Mouse (Mus musculus): Measurements from ENCODE around the gene Trim38. TPM values are rescaled to one million over a fixed set of nuclear protein-coding genes. Genes with fewer than 3 reads are reported as not detected.
A peak's percentile ranks its signal among the peaks of the same experiment; 100 is the strongest.

Gene Trim38
- polyA plus RNA-seq, 1 experiment from 2014 or later, result 0.12 TPM

GRCm38 (mm10) chr13:23792520-23792919 lies 22.8 kb downstream of the Trim38 start:
- H3K4me1 ChIP-seq (replicated peaks; ENCODE audit: control insufficient read depth, insufficient read depth, low read length), result no peaks in the 10 kb centered on the region
- H3K27me3 ChIP-seq (replicated peaks; ENCODE audit: control insufficient read depth, insufficient read depth, low read length), result no peaks in the 10 kb centered on the region
- WGBS, result 40% methylated on average over 2 of the region's 2 CpGs
- no peaks in the 10 kb centered on the region for H3K9me3 ChIP-seq (ENCODE audit: control insufficient read depth, low read length)
- H3K36me3 ChIP-seq (ENCODE audit: control insufficient read depth, insufficient read depth, low read length), result no peaks in the 10 kb centered on the region
- H3K27ac ChIP-seq (ENCODE audit: low read depth), result no peak overlapping the region
- H3K9ac ChIP-seq (ENCODE audit: low read length), result no peak overlapping the region
- ATAC-seq (replicated peaks; ENCODE audit: low FRiP score, low TSS enrichment, low read depth), result no peak; the same call in 1 of the 2 replicates
- no peak overlapping the region for H3K4me3 ChIP-seq (ENCODE audit: low read depth, low read length)
- H3K4me2 ChIP-seq (ENCODE audit: low read length), result no peak overlapping the region
- no peak for DNase-seq (ENCODE audit: low spot score)

GRCm38 (mm10) chr13:23799405-23799804 lies 29.7 kb downstream of the Trim38 start:
- H3K4me2 ChIP-seq (ENCODE audit: low read length), result no peak overlapping the region
- WGBS, result 76% methylated on average over 5 of the region's 5 CpGs
- H3K27me3 ChIP-seq (replicated peaks; ENCODE audit: control insufficient read depth, insufficient read depth, low read length), result no peaks in the 10 kb centered on the region
- ATAC-seq (replicated peaks; ENCODE audit: low FRiP score, low TSS enrichment, low read depth) (no peak), DNase-seq (ENCODE audit: low spot score) (no peak)
- no peaks in the 10 kb centered on the region for H3K36me3 ChIP-seq (ENCODE audit: control insufficient read depth, insufficient read depth, low read length)
- H3K4me3 ChIP-seq (ENCODE audit: low read depth, low read length), result no peak overlapping the region
- H3K27ac ChIP-seq (ENCODE audit: low read depth), result no peak overlapping the region
- H3K4me1 ChIP-seq (replicated peaks; ENCODE audit: control insufficient read depth, insufficient read depth, low read length), result no peaks in the 10 kb centered on the region
- H3K9me3 ChIP-seq (ENCODE audit: control insufficient read depth, low read length), result no peaks in the 10 kb centered on the region
- no peak overlapping the region for H3K9ac ChIP-seq (ENCODE audit: low read length)

GRCm38 (mm10) chr13:23804532-23804931 lies 34.8 kb downstream of the Trim38 start:
- DNase-seq (ENCODE audit: low spot score) (no peak), ATAC-seq (replicated peaks; ENCODE audit: low FRiP score, low TSS enrichment, low read depth) (no peak)
- WGBS, result 71% methylated on average over 2 of the region's 2 CpGs
- no peak overlapping the region for H3K4me2 ChIP-seq (ENCODE audit: low read length)
- no peaks in the 10 kb centered on the region for H3K27me3 ChIP-seq (replicated peaks; ENCODE audit: control insufficient read depth, insufficient read depth, low read length)
- H3K9ac ChIP-seq (ENCODE audit: low read length), result no peak overlapping the region
- H3K27ac ChIP-seq (ENCODE audit: low read depth), result no peak overlapping the region
- no peaks in the 10 kb centered on the region for H3K36me3 ChIP-seq (ENCODE audit: control insufficient read depth, insufficient read depth, low read length)
- no peak overlapping the region for H3K4me3 ChIP-seq (ENCODE audit: low read depth, low read length)
- H3K9me3 ChIP-seq (ENCODE audit: control insufficient read depth, low read length), result no peaks in the 10 kb centered on the region
- H3K4me1 ChIP-seq (replicated peaks; ENCODE audit: control insufficient read depth, insufficient read depth, low read length), result no peaks in the 10 kb centered on the region

- ATAC-seq (replicated peaks; ENCODE audit: low FRiP score, low TSS enrichment, low read depth) (no peak), DNase-seq (ENCODE audit: low spot score) (no peak)
- no peak within 1 kb of the TSS for H3K9ac ChIP-seq (ENCODE audit: low read length)
- H3K27me3 ChIP-seq (replicated peaks; ENCODE audit: control insufficient read depth, insufficient read depth, low read length), result no peaks in the 10 kb centered on the region
- H3K9me3 ChIP-seq (ENCODE audit: control insufficient read depth, low read length), result no peaks in the 10 kb centered on the region
- H3K4me2 ChIP-seq (ENCODE audit: low read length), result no peak within 1 kb of the TSS
- WGBS, result 74% methylated on average over 15 of the region's 15 CpGs
- H3K36me3 ChIP-seq (ENCODE audit: control insufficient read depth, insufficient read depth, low read length), result no peaks in the 10 kb centered on the region
- H3K4me3 ChIP-seq (ENCODE audit: low read depth, low read length), result no peak within 1 kb of the TSS
- H3K27ac ChIP-seq (ENCODE audit: low read depth), result no peak within 1 kb of the TSS
- no peaks in the 10 kb centered on the region for H3K4me1 ChIP-seq (replicated peaks; ENCODE audit: control insufficient read depth, insufficient read depth, low read length)
Measured at GRCm38 (mm10) chr13:23806422-23807052, 36.8 kb downstream of the Trim38 start, which contains the start of gene Slc17a2. Slc17a2 (plus strand) TSS chr13:23806993.

- ATAC-seq (replicated peaks; ENCODE audit: low FRiP score, low TSS enrichment, low read depth) (no peak), DNase-seq (ENCODE audit: low spot score) (no peak)
- Histone ChIP-seq H3K27ac (ENCODE audit: low read depth) (no peak overlapping the region), H3K27me3 (replicated peaks; ENCODE audit: control insufficient read depth, insufficient read depth, low read length) (no peaks in the 10 kb centered on the region), H3K9ac (ENCODE audit: low read length) (no peak overlapping the region), H3K9me3 (ENCODE audit: control insufficient read depth, low read length) (no peaks in the 10 kb centered on the region), H3K4me1 (replicated peaks; ENCODE audit: control insufficient read depth, insufficient read depth, low read length) (no peaks in the 10 kb centered on the region), H3K4me3 (ENCODE audit: low read depth, low read length) (no peak overlapping the region), H3K36me3 (ENCODE audit: control insufficient read depth, insufficient read depth, low read length) (no peaks in the 10 kb centered on the region), H3K4me2 (ENCODE audit: low read length) (no peak overlapping the region)
- 71% methylated on average over 2 of the region's 2 CpGs for WGBS
Measured at GRCm38 (mm10) chr13:23816148-23816547, 46.4 kb downstream of the Trim38 start.

- DNase-seq (ENCODE audit: low spot score) (no peak), ATAC-seq (replicated peaks; ENCODE audit: low FRiP score, low TSS enrichment, low read depth) (no peak)
- Histone ChIP-seq H3K36me3 (ENCODE audit: control insufficient read depth, insufficient read depth, low read length) (no peaks in the 10 kb centered on the region), H3K27ac (ENCODE audit: low read depth) (no peak overlapping the region), H3K4me1 (replicated peaks; ENCODE audit: control insufficient read depth, insufficient read depth, low read length) (no peaks in the 10 kb centered on the region), H3K9me3 (ENCODE audit: control insufficient read depth, low read length) (no peaks in the 10 kb centered on the region), H3K4me3 (ENCODE audit: low read depth, low read length) (no peak overlapping the region), H3K27me3 (replicated peaks; ENCODE audit: control insufficient read depth, insufficient read depth, low read length) (no peaks in the 10 kb centered on the region), H3K9ac (ENCODE audit: low read length) (no peak overlapping the region), H3K4me2 (ENCODE audit: low read length) (no peak overlapping the region)
- WGBS, result 66% methylated on average over 4 of the region's 4 CpGs
Measured at GRCm38 (mm10) chr13:23820179-23820940, 50.6 kb downstream of the Trim38 start.

- Histone ChIP-seq H3K27ac (ENCODE audit: low read depth) (no peak overlapping the region), H3K4me1 (replicated peaks; ENCODE audit: control insufficient read depth, insufficient read depth, low read length) (no peaks in the 10 kb centered on the region), H3K4me2 (ENCODE audit: low read length) (no peak overlapping the region), H3K9me3 (ENCODE audit: control insufficient read depth, low read length) (no peaks in the 10 kb centered on the region), H3K9ac (ENCODE audit: low read length) (no peak overlapping the region), H3K36me3 (ENCODE audit: control insufficient read depth, insufficient read depth, low read length) (no peaks in the 10 kb centered on the region), H3K27me3 (replicated peaks; ENCODE audit: control insufficient read depth, insufficient read depth, low read length) (no peaks in the 10 kb centered on the region), H3K4me3 (ENCODE audit: low read depth, low read length) (no peak overlapping the region)
- 72% methylated on average over 3 of the region's 3 CpGs for WGBS
- DNase-seq (ENCODE audit: low spot score) (no peak), ATAC-seq (replicated peaks; ENCODE audit: low FRiP score, low TSS enrichment, low read depth) (no peak)
Measured at GRCm38 (mm10) chr13:23822213-23822612, 52.5 kb downstream of the Trim38 start.

GRCm38 (mm10) chr13:23826606-23827005 lies 56.9 kb downstream of the Trim38 start:
- no peaks in the 10 kb centered on the region for H3K27me3 ChIP-seq (replicated peaks; ENCODE audit: control insufficient read depth, insufficient read depth, low read length)
- no peak overlapping the region for H3K4me2 ChIP-seq (ENCODE audit: low read length)
- H3K9me3 ChIP-seq (ENCODE audit: control insufficient read depth, low read length), result no peaks in the 10 kb centered on the region
- H3K4me1 ChIP-seq (replicated peaks; ENCODE audit: control insufficient read depth, insufficient read depth, low read length), result no peaks in the 10 kb centered on the region
- H3K36me3 ChIP-seq (ENCODE audit: control insufficient read depth, insufficient read depth, low read length), result no peaks in the 10 kb centered on the region
- 74% methylated on average over 3 of the region's 3 CpGs for WGBS
- no peak overlapping the region for H3K4me3 ChIP-seq (ENCODE audit: low read depth, low read length)
- no peak overlapping the region for H3K9ac ChIP-seq (ENCODE audit: low read length)
- DNase-seq (ENCODE audit: low spot score), result no peak
- ATAC-seq (replicated peaks; ENCODE audit: low FRiP score, low TSS enrichment, low read depth), result no peak
- no peak overlapping the region for H3K27ac ChIP-seq (ENCODE audit: low read depth)

- Histone ChIP-seq H3K4me1 (replicated peaks; ENCODE audit: control insufficient read depth, insufficient read depth, low read length) (no peaks in the 10 kb centered on the region), H3K36me3 (ENCODE audit: control insufficient read depth, insufficient read depth, low read length) (no peaks in the 10 kb centered on the region), H3K9me3 (ENCODE audit: control insufficient read depth, low read length) (no peaks in the 10 kb centered on the region), H3K4me3 (ENCODE audit: low read depth, low read length) (no peak overlapping the region), H3K4me2 (ENCODE audit: low read length) (no peak overlapping the region), H3K27ac (ENCODE audit: low read depth) (no peak overlapping the region), H3K9ac (ENCODE audit: low read length) (no peak overlapping the region), H3K27me3 (replicated peaks; ENCODE audit: control insufficient read depth, insufficient read depth, low read length) (no peaks in the 10 kb centered on the region)
- ATAC-seq (replicated peaks; ENCODE audit: low FRiP score, low TSS enrichment, low read depth) (no peak), DNase-seq (ENCODE audit: low spot score) (peak; percentile 61)
- 5% methylated on average over 6 of the region's 6 CpGs for WGBS
Measured at GRCm38 (mm10) chr13:23833053-23833452, 63.3 kb downstream of the Trim38 start.
